Mouse (Mus musculus) kidney, adult 18-20 months (tissue): ENCODE measurements around the gene Rps17.
A peak's percentile ranks its signal among the peaks of the same experiment; 100 is the strongest.

Experiments used
- DNase-seq: peaks from one replicate; pipeline ENCODE4 v3.0.0; 2021

Rps17 gene

GRCm38 (mm10) chr7:81330767-81331166 is 14.3 kb downstream of the Rps17 start:
- no peak for DNase-seq

DNA sequence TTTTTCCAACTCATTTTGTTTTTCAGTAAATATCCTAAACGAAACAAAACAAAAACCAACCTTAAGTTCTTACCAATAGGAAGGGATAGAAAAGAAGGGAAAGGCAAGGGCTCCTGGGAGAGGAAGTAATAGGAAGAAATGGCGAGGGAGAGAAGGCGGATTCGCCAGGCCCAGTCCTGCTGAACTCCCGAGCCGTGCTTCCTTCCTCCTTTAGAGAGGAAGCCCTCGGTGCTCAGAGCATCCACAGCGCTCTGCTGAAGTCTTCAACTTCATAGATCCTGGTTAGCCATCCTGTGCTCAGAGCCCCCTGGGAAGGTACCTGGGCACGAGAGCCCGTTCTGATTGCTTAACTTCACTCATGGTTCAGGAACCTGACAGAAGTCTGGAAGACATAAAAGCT is 17.4 kb downstream of the Rps17 start:
- DNase-seq, result no peak

DNA sequence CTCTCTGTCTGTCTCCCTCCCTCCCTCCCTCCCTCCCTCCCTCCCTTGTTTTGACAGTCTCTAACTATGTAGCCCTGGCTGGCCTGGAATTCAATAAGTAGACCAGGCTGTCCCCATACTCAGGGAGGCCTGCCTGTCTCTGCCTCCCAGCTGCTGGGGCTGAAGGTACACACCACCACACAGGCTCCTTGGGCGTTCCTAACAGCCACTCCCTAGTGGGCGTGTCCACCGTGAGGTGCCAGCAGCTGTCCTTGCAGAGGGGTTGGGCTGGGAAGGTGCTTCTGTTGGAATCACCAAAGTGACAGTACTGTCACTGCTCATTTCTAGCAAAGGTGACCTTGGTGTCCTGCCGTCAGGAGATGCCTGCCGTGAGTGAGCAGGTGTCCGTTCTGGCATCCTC is 18.2 kb downstream of the Rps17 start:
- DNase-seq, result no peak

- no peak for DNase-seq
Observed at GRCm38 (mm10) chr7:81326043-81326442, 19.0 kb downstream of the Rps17 start.

DNA sequence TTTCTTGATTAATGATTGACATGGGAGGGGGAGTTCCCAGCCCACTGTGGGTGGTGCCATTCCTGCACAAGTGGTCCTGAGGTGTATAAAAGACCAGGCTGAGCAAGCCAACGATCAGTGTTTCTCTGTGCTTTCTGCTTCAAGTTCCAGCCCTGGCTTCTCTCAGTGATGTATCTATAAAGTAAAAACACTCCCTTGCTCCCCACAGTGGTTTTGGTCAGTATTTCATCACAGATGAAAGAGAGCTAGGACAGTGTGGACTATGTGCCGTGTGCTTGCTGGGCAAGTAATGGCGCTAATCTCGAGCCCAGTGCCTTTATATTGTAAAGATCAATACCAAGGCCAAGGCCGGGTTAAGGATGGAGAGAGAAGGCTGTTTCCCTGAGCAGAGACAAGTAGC is 23.3 kb downstream of the Rps17 start:
- DNase-seq, result no peak

DNA sequence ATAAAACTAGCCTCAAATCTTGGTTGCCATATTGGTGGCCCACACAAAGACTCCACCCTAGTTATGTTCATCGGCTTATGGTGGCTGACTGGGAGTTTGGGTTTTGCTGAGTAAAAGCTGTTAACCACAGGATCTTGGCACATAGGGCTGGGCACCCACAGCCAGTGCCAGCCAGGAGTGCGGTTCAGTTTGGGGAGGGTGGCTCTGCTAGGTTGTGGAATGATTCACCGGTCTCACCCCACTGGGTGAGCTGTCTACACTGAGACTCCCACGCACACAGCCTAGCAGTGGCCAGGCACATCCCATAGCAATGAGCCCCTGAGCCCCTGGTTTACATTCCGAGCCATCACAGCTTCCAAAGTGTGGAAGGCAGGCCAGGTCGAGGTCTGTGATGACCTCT is 25.3 kb downstream of the Rps17 start:
- DNase-seq, result no peak

- no peak for DNase-seq
Observed at GRCm38 (mm10) chr7:81315583-81315982, 29.5 kb downstream of the Rps17 start.

GRCm38 (mm10) chr7:81311581-81311980 is 33.5 kb downstream of the Rps17 start:
- DNase-seq, result no peak

DNA sequence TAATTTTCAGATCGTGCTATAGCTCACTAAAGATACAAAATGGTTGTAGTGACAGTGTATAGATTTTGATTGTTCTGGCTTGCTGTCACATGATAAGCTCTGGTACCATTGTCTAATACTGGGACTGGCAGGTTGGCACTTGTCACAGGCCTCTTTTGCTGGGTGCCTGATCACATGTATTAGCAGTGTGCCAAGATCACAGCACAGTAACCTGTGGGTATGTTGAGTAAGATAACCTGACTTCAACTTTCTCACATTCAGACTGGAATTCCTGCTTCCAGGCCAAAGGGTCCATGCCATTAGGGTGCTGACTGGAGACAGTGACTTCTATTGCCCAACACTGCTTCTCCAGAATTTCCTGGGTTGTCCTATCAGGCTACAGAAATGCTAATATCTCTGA is 33.9 kb downstream of the Rps17 start:
- DNase-seq, result no peak

GRCm38 (mm10) chr7:81309247-81309646 is 35.8 kb downstream of the Rps17 start:
- DNase-seq, result no peak

GRCm38 (mm10) chr7:81307735-81308134 is 37.3 kb downstream of the Rps17 start:
- no peak for DNase-seq

DNA sequence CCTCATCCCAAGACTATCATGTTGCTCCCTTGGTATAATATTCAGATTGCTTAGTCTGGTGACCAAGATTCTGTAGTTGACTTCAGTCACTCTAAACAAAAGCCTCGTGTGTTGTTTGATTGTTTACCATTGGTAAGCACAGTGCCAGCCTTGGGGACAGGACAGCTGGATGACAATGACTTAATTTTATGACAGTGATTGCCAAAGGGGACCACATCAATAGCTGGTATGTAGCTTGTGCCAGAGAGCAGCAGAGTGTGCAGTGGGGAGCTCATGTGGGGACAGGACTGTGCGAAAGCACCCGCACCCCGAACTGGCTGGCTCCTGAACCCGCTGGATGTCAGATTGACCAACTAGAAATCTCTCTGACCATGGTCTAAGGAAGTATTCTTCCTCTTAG is 40.4 kb downstream of the Rps17 start:
- no peak for DNase-seq

DNA sequence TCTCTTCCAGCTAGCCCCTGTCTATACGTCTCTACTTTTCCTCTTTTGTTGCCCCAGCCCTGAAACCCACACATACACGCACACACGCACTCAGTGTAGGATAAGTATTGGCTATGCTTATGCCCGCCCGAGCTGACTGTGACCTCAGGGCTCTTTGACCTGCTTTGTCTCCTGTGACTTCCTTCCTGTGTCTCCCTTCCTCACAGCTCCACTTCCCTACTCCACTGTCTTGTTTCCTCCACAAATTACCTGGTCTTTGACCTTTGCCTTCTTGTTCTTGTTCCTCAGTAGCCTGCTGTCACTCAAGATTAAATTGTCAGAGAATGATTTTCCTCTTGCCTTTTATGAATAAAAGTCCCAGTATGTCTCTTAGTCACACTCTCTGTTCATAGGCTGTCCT is 41.0 kb downstream of the Rps17 start:
- no peak for DNase-seq

DNA sequence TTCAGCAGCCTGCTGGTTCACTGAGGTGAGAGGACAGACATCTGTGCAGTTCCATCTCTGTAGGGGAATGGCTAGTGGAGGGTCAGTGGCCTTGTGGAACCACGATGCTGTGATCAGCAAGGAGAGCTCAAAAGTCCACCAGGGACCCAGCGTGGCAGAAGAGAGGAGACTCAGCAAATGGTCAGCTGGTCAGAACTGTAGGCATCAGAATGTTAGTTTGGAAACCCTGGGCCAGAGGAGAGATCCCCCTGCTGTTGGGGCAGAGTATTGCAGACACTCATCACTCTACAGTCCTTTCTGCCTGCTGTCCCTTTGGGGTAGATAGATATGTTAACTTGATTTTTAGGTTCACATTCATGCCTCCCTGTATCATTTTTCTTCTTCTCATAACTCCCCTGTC is 41.4 kb downstream of the Rps17 start:
- DNase-seq, result peak; percentile 62

GRCm38 (mm10) chr7:81301323-81301722 is 43.7 kb downstream of the Rps17 start:
- no peak for DNase-seq

DNA sequence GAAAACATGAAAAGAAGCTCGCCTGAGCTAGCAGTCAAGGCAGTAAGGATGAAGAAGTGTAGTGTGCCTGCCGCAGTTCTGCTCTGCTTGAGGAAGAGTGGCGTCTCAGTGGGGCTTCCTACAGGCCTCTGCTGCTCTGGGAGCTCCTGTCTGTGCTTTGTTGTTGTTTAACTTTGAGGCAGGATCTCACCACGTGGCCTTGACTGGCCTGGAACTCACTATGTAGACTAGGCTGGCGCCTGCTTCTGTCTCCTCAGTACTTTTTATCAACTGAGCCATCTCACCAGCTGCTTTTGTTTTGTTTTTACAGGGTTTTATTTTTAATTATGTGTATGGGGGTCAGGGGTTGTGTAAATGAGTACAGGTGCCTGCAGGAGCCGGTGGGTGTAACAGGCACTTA is 46.8 kb downstream of the Rps17 start:
- DNase-seq, result no peak

- no peak for DNase-seq
Observed at GRCm38 (mm10) chr7:81295169-81295568, 49.9 kb downstream of the Rps17 start.
